Mouse (Mus musculus): ENCODE data around the gene Tspan5. TPM values are rescaled to one million over a fixed set of nuclear protein-coding genes. Genes with fewer than 3 reads are reported as not detected.

The Tspan5 gene
- polyA plus RNA-seq, 2 experiments: 38.8 to 44.8 TPM

DNA sequence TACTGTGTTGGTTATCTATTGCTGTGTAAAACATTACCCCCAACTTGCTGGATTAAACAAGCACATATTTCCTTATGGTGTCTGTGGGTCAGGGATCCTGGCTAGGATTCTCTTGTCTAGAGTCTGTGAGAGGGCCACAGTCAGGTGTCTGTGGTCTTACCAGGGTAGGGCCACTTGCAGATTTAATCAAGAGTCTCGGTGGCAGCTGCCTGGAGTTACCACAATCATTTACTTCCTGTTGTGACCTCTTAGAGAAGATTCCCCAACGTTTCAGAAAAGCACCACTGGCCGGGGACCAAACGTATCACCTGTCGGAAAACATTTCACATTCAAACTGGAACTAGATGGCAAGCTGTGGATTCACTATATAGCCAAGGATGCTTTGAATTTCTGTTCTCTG, 32.8 kb upstream of the Tspan5 start:
- Histone ChIP-seq H3K4me3 (replicated peaks; ENCODE audit: low read length) (no peak overlapping the region), H3K4me2 (replicated peaks; ENCODE audit: low read depth, low read length, severe bottlenecking) (no peak overlapping the region), H3K9me3 (ENCODE audit: control insufficient read depth, low read length) (no peaks in the 10 kb centered on the region), H3K9ac (ENCODE audit: low read depth, low read length, severe bottlenecking) (no peak overlapping the region), H3K27ac (replicated peaks; ENCODE audit: low read depth, low read length) (no peak overlapping the region), H3K27me3 (ENCODE audit: control insufficient read depth, insufficient read depth, low read length) (no peaks in the 10 kb centered on the region), H3K36me3 (ENCODE audit: control insufficient read depth, insufficient read depth, low read length) (no peaks in the 10 kb centered on the region), H3K4me1 (ENCODE audit: control insufficient read depth, insufficient read depth, low read length) (no peaks in the 10 kb centered on the region)
- WGBS: 70% methylated on average over 5 of the region's 5 CpGs
- TF ChIP-seq POLR2A (IDR thresholded peaks at IDR 0.05; ENCODE audit: borderline replicate concordance, extremely low read depth, insufficient read depth, insufficient read length): no peak
- ATAC-seq (ENCODE audit: low FRiP score, low read depth) (no peak), DNase-seq (ENCODE audit: low spot score) (no peak)

DNA sequence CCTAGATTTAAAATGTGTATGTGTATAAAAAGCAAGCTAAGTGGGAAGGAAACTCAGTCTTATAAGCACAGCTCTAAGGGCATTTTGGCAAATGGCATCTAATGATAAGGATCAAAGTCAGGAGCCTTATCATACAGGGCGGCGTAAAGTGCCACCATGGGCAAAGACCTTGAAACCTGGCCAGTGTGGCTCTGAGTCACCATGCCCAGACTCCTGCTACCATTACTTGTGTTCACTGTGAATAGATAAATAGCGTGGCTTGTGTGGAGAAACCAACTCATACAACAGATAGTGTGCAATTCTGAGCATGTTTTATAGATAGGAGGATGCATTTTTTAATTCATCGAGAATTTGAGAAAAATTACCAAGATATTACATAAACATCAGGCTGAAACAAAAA, 30.0 kb upstream of the Tspan5 start:
- Histone ChIP-seq H3K4me3 (replicated peaks; ENCODE audit: low read length) (no peak overlapping the region), H3K4me1 (ENCODE audit: control insufficient read depth, insufficient read depth, low read length) (no peaks in the 10 kb centered on the region), H3K9ac (ENCODE audit: low read depth, low read length, severe bottlenecking) (no peak overlapping the region), H3K9me3 (ENCODE audit: control insufficient read depth, low read length) (no peaks in the 10 kb centered on the region), H3K27ac (replicated peaks; ENCODE audit: low read depth, low read length) (no peak overlapping the region), H3K4me2 (replicated peaks; ENCODE audit: low read depth, low read length, severe bottlenecking) (no peak overlapping the region), H3K27me3 (ENCODE audit: control insufficient read depth, insufficient read depth, low read length) (no peaks in the 10 kb centered on the region), H3K36me3 (ENCODE audit: control insufficient read depth, insufficient read depth, low read length) (no peaks in the 10 kb centered on the region)
- WGBS: 95% methylated on average over 4 of the region's 4 CpGs
- TF ChIP-seq POLR2A (IDR thresholded peaks at IDR 0.05; ENCODE audit: borderline replicate concordance, extremely low read depth, insufficient read depth, insufficient read length): no peak
- DNase-seq (ENCODE audit: low spot score) (no peak), ATAC-seq (ENCODE audit: low FRiP score, low read depth) (no peak)

GRCm38 (mm10) chr3:138712452-138713140, 29.4 kb upstream of the Tspan5 start:
- no peak for TF ChIP-seq POLR2A (IDR thresholded peaks at IDR 0.05; ENCODE audit: borderline replicate concordance, extremely low read depth, insufficient read depth, insufficient read length)
- no peak overlapping the region for H3K9ac ChIP-seq (ENCODE audit: low read depth, low read length, severe bottlenecking)
- no peaks in the 10 kb centered on the region for H3K36me3 ChIP-seq (ENCODE audit: control insufficient read depth, insufficient read depth, low read length)
- ATAC-seq (ENCODE audit: low FRiP score, low read depth) (no peak), DNase-seq (ENCODE audit: low spot score) (no peak)
- H3K9me3 ChIP-seq (ENCODE audit: control insufficient read depth, low read length): no peaks in the 10 kb centered on the region
- no peak overlapping the region for H3K4me2 ChIP-seq (replicated peaks; ENCODE audit: low read depth, low read length, severe bottlenecking)
- H3K27me3 ChIP-seq (ENCODE audit: control insufficient read depth, insufficient read depth, low read length): no peaks in the 10 kb centered on the region
- H3K4me3 ChIP-seq (replicated peaks; ENCODE audit: low read length): no peak overlapping the region
- no peak overlapping the region for H3K27ac ChIP-seq (replicated peaks; ENCODE audit: low read depth, low read length)
- 78% methylated on average over 11 of the region's 11 CpGs for WGBS
- H3K4me1 ChIP-seq (ENCODE audit: control insufficient read depth, insufficient read depth, low read length): no peaks in the 10 kb centered on the region

DNA sequence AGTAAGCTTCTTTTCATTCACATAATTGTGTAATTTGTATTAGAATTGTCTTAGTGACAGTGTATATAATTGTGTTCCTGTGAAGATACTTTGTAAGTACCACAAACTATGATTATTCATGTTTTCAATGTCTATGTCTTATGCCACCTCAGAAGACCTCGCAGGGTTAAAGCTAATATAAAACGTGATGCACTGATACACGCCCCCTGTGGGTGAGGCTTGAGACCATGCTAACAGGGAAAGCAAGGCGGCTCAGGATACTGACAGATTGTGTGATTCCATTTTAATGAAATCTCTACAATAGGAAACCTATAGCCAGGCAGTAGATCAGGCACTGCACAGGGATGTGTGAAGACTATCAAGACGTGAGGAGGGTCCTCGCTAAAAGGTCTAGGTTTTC, 28.9 kb upstream of the Tspan5 start:
- no peaks in the 10 kb centered on the region for H3K36me3 ChIP-seq (ENCODE audit: control insufficient read depth, insufficient read depth, low read length)
- ATAC-seq (ENCODE audit: low FRiP score, low read depth) (no peak), DNase-seq (ENCODE audit: low spot score) (no peak)
- TF ChIP-seq POLR2A (IDR thresholded peaks at IDR 0.05; ENCODE audit: borderline replicate concordance, extremely low read depth, insufficient read depth, insufficient read length): no peak
- H3K27me3 ChIP-seq (ENCODE audit: control insufficient read depth, insufficient read depth, low read length): no peaks in the 10 kb centered on the region
- no peak overlapping the region for H3K4me2 ChIP-seq (replicated peaks; ENCODE audit: low read depth, low read length, severe bottlenecking)
- no peak overlapping the region for H3K4me3 ChIP-seq (replicated peaks; ENCODE audit: low read length)
- no peak overlapping the region for H3K9ac ChIP-seq (ENCODE audit: low read depth, low read length, severe bottlenecking)
- no peak overlapping the region for H3K27ac ChIP-seq (replicated peaks; ENCODE audit: low read depth, low read length)
- H3K9me3 ChIP-seq (ENCODE audit: control insufficient read depth, low read length): no peaks in the 10 kb centered on the region
- WGBS: 56% methylated on average over 6 of the region's 6 CpGs
- H3K4me1 ChIP-seq (ENCODE audit: control insufficient read depth, insufficient read depth, low read length): no peaks in the 10 kb centered on the region

GRCm38 (mm10) chr3:138714788-138715187, 27.2 kb upstream of the Tspan5 start:
- no peak overlapping the region for H3K27ac ChIP-seq (replicated peaks; ENCODE audit: low read depth, low read length)
- H3K4me2 ChIP-seq (replicated peaks; ENCODE audit: low read depth, low read length, severe bottlenecking): no peak overlapping the region
- no peak overlapping the region for H3K9ac ChIP-seq (ENCODE audit: low read depth, low read length, severe bottlenecking)
- H3K9me3 ChIP-seq (ENCODE audit: control insufficient read depth, low read length): no peaks in the 10 kb centered on the region
- 55% methylated on average over 2 of the region's 2 CpGs for WGBS
- TF ChIP-seq POLR2A (IDR thresholded peaks at IDR 0.05; ENCODE audit: borderline replicate concordance, extremely low read depth, insufficient read depth, insufficient read length): no peak
- no peaks in the 10 kb centered on the region for H3K4me1 ChIP-seq (ENCODE audit: control insufficient read depth, insufficient read depth, low read length)
- H3K36me3 ChIP-seq (ENCODE audit: control insufficient read depth, insufficient read depth, low read length): no peaks in the 10 kb centered on the region
- no peak overlapping the region for H3K4me3 ChIP-seq (replicated peaks; ENCODE audit: low read length)
- no peaks in the 10 kb centered on the region for H3K27me3 ChIP-seq (ENCODE audit: control insufficient read depth, insufficient read depth, low read length)
- ATAC-seq (ENCODE audit: low FRiP score, low read depth) (no peak), DNase-seq (ENCODE audit: low spot score) (no peak)
